Mouse (Mus musculus) splenic B cell, adult 2 months (primary cell): ENCODE data around the gene Slc25a11.
A peak's percentile ranks its signal among the peaks of the same experiment; 100 is the strongest.

ENCODE experiments used
- DNase-seq: peaks from one replicate; pipeline ENCODE4 v3.0.0-alpha.2; 2011; ENCODE audit warnings: low read depth, low spot score
- H3K27me3 ChIP-seq: 2 replicates; pipeline ENCODE4 v1.6.1; 2012; ENCODE audit warnings: mild to moderate bottlenecking, low read length, moderate library complexity, mixed read lengths; ENCODE audit not compliant: control insufficient read depth, poor library complexity, insufficient read depth, severe bottlenecking
- H3K36me3 ChIP-seq: 2 replicates; pipeline ENCODE4 v1.6.1; 2012; ENCODE audit warnings: mild to moderate bottlenecking, low read length, moderate library complexity, mixed read lengths; ENCODE audit not compliant: control insufficient read depth, poor library complexity, insufficient read depth, severe bottlenecking

The Slc25a11 gene

GRCm38 (mm10) chr11:70646691-70647650 lies at the start of gene Slc25a11, which contains the start of gene Rnf167:
Gene Slc25a11, minus strand, starts transcription at chr11:70647479.
Gene Rnf167, plus strand, starts transcription at chr11:70647235.
- Histone ChIP-seq H3K36me3 (peaks cover 13% of the 10 kb centered on the region), H3K27me3 (no peaks in the 10 kb centered on the region)
- peak; percentile 98 for DNase-seq

- no peak for DNase-seq
- Histone ChIP-seq H3K36me3 (no peaks in the 10 kb centered on the region), H3K27me3 (no peaks in the 10 kb centered on the region; the same call in 1 of the 2 replicates)
Observed at GRCm38 (mm10) chr11:70693504-70693903, 46.2 kb upstream of the Slc25a11 start.

- no peak for DNase-seq
- Histone ChIP-seq H3K36me3 (no peaks in the 10 kb centered on the region; the same call in 1 of the 2 replicates), H3K27me3 (no peaks in the 10 kb centered on the region; the same call in 1 of the 2 replicates)
Observed at GRCm38 (mm10) chr11:70689578-70689977, 42.3 kb upstream of the Slc25a11 start.

GRCm38 (mm10) chr11:70688372-70688771 lies 41.1 kb upstream of the Slc25a11 start:
- DNase-seq = no peak
- Histone ChIP-seq H3K27me3 (no peaks in the 10 kb centered on the region; the same call in 1 of the 2 replicates), H3K36me3 (no peaks in the 10 kb centered on the region; the same call in 1 of the 2 replicates)

GRCm38 (mm10) chr11:70687601-70688199 lies 40.4 kb upstream of the Slc25a11 start, which contains the start of gene Camta2:
Gene Camta2, minus strand, starts transcription at chr11:70688105.
- Histone ChIP-seq H3K27me3 (no peaks in the 10 kb centered on the region; the same call in 1 of the 2 replicates), H3K36me3 (no peaks in the 10 kb centered on the region; the same call in 1 of the 2 replicates)
- peak; percentile 76 for DNase-seq

GRCm38 (mm10) chr11:70686901-70687566 lies 39.8 kb upstream of the Slc25a11 start:
- Histone ChIP-seq H3K36me3 (peaks cover 2% of the 10 kb centered on the region; the same call in 1 of the 2 replicates), H3K27me3 (no peaks in the 10 kb centered on the region)
- no peak for DNase-seq

GRCm38 (mm10) chr11:70683640-70684039 lies 36.4 kb upstream of the Slc25a11 start:
- H3K36me3 ChIP-seq = peaks cover 7% of the 10 kb centered on the region
- H3K27me3 ChIP-seq = no peaks in the 10 kb centered on the region
- DNase-seq = no peak

GRCm38 (mm10) chr11:70681897-70682581 lies 34.8 kb upstream of the Slc25a11 start:
- Histone ChIP-seq H3K27me3 (no peaks in the 10 kb centered on the region), H3K36me3 (peaks cover 8% of the 10 kb centered on the region)
- peak; percentile 57 for DNase-seq

- Histone ChIP-seq H3K36me3 (peaks cover 10% of the 10 kb centered on the region), H3K27me3 (no peaks in the 10 kb centered on the region)
- no peak for DNase-seq
Observed at GRCm38 (mm10) chr11:70681170-70681569, 33.9 kb upstream of the Slc25a11 start.

GRCm38 (mm10) chr11:70679894-70680293 lies 32.6 kb upstream of the Slc25a11 start:
- Histone ChIP-seq H3K27me3 (no peaks in the 10 kb centered on the region), H3K36me3 (peaks cover 11% of the 10 kb centered on the region)
- DNase-seq = peak; percentile 89

GRCm38 (mm10) chr11:70679361-70679760 lies 32.1 kb upstream of the Slc25a11 start:
- Histone ChIP-seq H3K27me3 (no peaks in the 10 kb centered on the region), H3K36me3 (peaks cover 11% of the 10 kb centered on the region)
- no peak for DNase-seq

GRCm38 (mm10) chr11:70678576-70678975 lies 31.3 kb upstream of the Slc25a11 start:
- Histone ChIP-seq H3K36me3 (peaks cover 11% of the 10 kb centered on the region), H3K27me3 (no peaks in the 10 kb centered on the region)
- no peak for DNase-seq

GRCm38 (mm10) chr11:70678092-70678491 lies 30.8 kb upstream of the Slc25a11 start:
- DNase-seq = no peak
- Histone ChIP-seq H3K27me3 (no peaks in the 10 kb centered on the region), H3K36me3 (peaks cover 11% of the 10 kb centered on the region)

- Histone ChIP-seq H3K36me3 (peaks cover 6% of the 10 kb centered on the region), H3K27me3 (no peaks in the 10 kb centered on the region)
- no peak for DNase-seq
Observed at GRCm38 (mm10) chr11:70674501-70674900, 27.2 kb upstream of the Slc25a11 start.
